Mouse (Mus musculus) inflammation-experienced regulatory T-cells, adult 6 months (primary cell): ENCODE results near the gene Trim67. TPM values are rescaled to one million over a fixed set of nuclear protein-coding genes. Genes with fewer than 3 reads are reported as not detected.

Source experiments
- ATAC-seq: one replicate; pipeline ENCODE4 v1.8.0; 2017
- polyA plus RNA-seq, 3 experiments: library from polyadenylated mRNA; unstranded; fragments of 100-300 nt; shearing (Covaris generic); gene quantifications; one replicate each; pipeline ENCODE4 v1.2.1; 2017

The Trim67 gene
- polyA plus RNA-seq, 3 experiments from 2014 or later: not detected

DNA sequence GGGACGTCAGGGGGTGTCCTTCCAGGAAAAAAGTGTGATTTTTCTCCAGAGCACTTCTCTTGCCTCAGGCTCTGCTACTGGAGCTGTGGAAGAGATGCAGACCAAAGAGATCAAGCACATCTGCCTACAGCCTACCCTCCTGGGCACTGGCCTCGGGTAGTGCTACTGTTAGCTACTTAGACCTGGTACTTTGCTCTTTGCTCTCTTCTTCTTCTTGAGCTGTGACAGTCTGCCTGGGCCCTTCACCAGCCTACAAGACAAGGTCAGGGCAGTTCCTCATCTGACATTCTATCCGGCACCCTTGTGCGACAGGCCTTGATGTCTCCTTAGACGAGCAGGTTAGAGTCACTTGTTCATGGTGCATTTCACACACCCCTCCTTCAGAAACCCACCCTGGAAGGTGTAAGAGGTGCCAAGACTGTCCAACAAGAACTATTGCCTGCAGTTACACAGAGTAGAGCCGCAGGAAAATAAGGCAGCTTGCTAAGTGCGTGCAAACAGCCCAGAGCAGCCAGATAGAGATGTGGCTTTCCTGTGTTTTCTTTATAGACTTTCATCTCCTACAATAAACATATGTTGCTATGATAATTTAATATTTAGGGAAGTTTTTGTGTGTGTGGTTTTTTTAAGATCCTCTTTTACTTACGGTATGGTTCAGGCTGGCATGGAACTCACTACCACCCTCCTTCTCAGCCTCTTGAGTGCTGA, 3.0 kb downstream of the Trim67 start:
- no peak for ATAC-seq

DNA sequence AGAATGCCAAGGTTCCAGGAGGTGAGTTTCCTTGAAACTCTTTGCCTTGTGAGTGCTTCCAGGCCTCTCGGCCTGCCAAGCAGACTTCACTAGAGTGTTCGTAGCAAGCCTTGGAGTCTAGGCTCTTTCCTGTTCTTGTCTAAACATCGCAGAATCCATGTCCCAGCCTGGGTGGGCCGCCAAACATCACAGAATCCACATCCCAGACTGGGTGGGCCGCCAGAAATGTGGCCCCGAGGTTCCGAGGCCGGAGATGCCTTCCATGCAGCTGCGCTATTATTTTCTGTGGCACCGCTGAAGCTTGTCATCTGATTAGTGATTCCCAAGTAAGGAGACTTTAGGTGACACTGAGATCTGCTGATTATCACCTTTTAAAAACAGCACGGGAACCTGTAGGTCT, 7.7 kb downstream of the Trim67 start:
- ATAC-seq: no peak

DNA sequence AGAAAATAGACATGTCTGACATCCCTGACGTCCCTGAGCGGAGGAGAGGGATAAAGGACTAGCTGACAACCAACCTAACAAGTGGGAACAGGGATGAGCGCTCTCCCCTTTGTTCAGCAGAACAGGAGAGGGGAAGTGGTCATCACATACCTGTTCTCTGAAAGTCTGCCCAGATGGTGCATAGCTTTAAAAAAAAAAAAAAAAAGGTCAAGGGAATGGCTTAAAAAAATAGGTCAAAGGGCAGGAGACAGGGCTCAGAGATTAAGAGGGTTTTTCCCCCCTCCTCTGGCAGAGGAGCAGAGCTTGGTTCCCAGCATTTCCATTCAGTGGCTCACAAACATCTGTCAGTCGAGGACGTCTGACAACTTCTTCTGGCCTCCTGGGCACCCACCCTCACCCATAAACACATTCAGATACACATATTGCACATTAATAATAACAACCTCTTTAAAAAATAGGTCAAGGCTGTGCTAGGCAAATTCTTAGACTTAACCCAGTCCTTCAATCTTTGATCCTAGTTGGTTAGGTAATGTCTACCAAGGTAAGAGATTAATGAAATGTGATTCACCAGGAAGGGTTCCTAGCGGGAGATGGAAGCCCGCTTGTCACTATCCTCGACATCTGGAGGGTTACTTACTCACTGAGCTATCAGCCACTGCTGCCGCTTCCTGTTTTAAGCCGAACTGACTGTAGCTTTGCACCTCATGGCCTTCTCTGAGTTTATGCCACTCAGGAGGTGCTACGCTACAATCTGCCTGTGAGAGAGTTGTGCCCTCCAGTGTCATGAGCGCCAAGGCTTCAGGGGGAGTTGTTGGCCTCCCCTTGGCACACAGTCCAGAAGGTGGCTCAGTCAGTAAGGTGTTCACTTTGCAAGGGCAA, 11.2 kb downstream of the Trim67 start:
- no peak for ATAC-seq

DNA sequence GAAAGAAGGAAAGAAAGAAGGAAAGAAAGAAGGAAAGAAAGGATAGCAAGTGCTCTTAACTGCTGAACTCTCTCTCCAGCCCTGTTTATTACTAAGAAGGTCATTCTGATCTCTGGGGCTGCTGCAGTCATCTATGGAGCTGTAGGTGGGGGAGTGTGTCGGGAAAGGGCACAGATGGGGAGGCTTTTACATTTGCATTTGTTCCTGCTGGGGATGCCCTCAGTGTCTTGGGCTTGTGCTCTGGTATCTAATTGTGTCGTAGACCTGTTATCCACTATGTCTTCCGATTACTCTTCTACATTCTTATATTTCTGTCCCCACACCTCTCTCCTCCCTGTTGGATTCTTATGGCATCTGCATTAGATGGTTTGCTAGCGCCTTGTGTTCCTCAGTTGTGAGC, 13.1 kb downstream of the Trim67 start:
- no peak for ATAC-seq

DNA sequence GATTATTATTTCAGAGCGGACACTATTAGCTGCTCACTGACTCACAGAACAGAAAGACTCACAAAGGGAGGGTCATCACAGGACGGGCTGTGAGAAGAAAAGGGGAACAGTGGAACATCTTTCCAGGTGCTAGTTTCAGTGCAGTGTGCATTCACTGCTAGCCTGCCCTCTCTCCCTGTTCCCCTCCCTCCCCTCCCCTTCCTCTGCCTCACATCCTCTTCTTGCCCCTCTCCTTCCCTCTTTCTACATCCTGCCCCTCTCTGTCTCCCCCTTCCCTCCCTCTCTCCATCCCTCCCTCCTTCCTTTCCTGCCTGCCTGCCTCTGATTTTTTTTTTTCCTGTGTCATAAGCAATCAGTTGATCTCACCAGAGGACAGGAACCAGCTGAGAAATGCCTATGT, 16.5 kb downstream of the Trim67 start:
- ATAC-seq: no peak

DNA sequence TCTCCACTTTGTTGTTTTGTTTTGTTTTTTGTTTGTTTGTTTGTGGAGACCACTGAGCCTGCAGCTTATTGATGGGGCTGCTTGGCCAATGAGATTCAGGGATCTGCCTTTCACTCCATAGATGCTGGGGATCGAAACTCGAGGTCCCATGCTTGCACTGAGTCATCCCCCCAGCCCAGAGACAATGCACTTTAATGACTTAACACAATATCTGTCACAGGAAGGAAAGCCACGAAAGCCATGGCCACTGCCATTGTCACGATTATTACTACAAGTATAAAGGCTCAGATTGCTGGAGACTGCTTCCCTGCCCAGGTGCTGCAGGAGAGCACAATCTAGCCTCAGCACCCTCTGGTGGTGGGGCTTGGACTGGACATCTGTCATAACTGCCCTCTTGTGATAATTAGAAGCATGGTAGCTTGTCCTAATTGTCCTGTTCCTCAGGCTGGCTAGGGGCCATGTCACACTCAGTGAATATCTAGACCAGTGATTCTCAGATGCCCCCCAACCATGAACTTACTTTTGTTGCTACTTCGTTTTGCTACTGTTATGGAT, 17.2 kb downstream of the Trim67 start:
- no peak for ATAC-seq

DNA sequence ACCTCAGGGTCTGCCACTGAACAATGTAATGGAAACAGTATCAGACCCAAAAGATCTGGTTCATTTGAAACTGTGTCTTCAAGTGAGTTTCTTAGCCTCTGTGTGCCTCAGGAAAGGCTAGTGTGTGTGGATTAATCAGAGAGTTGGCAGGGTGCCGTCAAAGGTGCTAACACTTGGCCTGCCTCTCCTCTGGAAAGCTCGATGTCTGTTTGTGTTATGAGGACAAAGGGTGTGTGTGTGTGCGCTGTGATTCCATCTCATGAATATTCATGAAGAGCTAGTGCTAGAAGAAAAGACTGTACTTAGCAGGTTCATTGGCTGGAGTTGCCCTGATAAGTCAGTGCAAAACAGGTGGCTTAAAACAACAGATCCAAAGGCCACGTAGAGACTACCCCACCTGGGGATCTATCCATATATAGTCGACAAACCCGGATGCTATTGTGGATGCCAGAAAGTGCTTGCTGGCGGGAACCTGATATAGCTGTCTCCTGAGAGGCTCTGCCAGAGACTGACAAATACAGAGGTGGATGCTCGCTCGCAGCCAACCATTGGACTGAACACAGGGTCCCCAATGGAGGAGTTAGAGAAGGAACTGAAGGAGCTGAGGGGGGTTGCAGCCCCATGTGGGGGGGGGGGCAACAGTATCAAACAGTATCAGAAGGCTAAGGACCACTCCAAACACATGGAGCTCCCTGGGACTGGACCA, 17.9 kb downstream of the Trim67 start:
- no peak for ATAC-seq

DNA sequence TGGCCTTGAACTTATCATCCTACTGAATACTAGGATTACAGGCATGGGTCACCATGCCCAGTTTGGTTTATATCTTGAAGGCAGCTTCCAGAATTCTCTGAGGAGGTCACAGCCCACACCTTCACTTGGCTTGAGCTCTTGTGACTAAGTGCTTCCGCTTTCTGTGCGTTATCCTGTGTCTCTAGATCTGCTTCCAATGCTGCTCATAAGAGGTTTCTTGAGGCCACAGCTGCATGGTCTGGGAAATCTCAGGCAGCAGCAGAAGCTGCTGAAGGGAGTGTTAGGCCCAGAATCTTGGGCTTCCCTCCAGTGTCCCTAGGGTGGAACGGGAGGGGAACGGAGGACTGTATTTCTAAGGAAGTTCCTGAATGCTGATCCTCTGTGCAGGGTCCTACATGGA, 20.4 kb downstream of the Trim67 start:
- no peak for ATAC-seq

DNA sequence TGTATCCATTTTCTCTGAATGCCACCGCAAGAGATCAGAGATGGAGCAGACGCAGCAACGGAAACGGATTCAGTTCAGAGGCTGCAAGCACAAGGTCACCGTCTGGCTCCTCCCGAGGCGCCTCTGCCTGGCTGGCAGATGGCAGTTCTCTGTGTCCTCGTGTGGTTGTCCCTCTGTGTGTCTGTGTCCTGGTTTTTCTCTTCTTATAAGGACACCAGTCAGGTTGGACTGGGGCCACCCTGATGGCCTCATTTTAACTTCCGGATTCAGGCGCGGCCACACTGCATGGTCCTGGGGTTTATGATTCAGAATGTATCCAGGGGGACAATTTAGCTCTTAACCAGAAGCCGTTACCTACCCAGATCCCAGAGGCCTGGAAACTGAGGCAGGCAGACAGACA, 23.0 kb downstream of the Trim67 start:
- ATAC-seq: no peak

DNA sequence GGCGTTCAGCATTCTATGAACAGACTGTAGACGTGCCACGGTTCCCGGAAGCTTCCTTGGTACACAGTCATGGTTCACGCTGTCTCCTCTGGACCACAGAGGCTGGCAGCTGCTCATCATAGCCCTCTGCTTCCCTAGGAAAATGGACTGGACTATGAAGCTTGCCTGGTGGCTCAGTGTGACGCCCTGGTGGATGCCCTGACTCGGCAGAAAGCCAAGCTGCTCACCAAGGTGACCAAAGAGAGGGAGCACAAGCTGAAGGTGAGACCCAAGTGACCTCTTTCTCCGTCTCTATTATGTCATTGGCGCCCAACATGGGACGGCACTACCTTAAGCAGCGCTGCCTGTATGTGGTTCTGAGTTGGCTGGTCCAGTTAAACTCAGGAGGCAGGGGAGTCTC, 24.0 kb downstream of the Trim67 start:
- no peak for ATAC-seq

DNA sequence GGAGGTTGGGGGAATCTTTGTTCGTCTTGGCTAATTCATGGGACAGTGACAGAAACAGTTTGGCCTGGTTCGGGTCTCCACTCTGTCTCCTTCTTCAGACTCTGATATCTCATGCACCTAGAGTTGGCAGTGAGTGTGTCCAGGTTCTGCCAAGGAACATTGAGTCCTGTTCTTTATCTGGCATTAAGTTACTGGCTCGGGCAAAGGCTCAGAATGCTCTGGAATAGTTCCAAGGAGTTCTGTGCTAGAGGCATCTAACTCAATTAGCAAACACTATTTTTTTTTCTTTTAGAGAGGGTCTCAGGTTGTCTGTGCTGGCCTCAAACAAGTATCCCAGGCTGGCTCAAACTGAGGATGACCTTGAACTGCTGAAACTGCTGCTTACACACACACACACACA, 24.5 kb downstream of the Trim67 start:
- no peak for ATAC-seq

DNA sequence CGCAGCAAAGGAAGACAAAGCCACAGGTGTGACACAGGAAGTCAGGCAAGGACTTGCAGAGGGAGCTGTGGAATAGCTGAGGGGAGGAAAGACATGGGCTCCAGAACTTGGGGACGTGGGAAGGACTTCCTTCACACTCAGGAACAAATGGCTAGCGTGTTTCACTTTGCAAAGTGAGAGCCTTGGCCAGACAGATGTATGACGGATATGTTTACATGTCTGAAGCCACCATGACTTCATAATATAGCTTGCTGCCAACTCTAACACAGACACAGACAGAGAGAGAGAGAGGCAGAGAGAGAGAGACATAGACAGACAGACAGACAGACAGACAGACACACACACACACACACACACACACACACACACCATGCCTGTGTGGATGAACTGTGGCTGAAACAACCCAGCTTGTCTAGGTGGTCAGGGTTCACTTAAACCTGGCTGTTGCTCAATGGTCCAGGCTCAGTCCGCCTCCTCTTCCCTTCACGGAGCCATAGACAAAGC, 26.8 kb downstream of the Trim67 start:
- ATAC-seq: no peak

DNA sequence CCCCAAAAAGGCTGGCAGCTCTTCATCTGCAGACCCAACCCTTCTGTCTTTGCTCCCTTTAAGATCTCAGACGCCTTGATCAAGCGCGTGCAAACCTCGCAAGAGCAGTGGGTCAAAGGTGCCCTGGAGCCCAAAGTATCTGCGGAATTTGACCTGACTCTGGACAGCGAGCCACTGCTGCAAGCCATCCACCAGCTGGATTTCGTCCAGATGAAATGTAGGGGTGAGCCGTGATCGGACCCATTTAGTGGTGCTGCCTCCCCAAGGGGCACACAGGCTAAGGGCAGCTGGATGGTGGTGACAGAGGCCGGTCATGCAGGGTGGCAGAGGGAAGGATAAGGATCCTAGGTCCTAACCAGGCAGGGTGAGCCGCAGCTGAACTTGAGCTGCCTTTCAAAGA, 27.2 kb downstream of the Trim67 start:
- no peak for ATAC-seq

DNA sequence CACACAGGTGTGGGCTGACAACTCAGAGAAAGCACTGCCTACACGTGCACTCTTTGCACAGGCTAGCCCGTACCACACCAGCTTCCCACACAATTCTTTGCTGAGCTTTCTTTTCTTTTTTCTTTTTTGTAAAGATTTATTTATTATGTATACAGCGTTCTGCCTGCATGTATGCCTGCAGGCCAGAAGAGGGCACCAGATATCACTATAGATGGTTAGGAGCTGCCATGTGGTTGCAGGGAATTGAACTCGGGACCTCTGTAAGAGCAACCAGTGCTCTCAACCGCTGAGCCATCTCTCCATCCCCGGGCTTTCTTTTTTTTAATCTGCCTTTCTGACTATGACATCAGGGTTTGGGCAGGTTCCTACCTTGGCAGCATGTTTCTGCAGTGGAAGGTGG, 30.6 kb downstream of the Trim67 start:
- ATAC-seq: no peak

DNA sequence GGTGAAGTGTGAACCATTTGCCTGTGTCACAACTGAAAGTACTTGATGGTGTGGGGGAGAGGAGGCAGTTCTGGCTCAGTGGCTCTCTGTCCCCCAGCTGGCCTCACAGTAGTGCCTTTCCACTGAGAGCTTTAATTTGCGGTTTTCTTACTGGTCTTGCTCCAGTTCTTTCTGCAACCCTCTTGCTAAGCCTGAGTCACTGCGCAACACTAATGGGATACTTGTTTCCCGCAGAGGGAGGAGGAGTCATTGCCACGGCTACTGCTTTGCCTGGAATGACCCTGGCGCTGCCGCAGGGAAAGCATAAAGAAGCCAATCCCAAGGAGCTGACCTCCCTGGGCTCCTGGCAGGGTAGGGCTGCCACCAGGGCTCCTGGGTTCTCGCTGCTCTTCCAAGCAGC, 33.8 kb downstream of the Trim67 start:
- no peak for ATAC-seq

DNA sequence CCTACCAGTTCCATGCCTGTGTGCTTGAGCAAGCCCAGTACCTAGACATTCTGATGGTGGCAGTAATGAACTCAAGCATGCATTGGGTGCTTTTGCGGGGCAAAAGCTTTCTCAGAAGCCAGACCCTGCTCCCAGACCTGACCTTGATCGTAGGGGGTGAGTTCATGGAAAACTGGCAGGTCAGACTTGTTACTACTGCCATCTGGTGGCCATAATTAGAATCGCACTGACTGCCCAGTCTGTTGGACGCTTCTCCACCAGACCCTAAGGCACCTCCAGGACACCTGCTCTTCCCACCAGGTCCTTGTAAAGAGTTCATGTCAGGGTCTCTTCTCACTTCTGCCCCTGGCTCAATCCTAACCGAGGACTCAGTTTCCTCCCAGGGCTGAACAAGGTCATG, 34.5 kb downstream of the Trim67 start:
- no peak for ATAC-seq

DNA sequence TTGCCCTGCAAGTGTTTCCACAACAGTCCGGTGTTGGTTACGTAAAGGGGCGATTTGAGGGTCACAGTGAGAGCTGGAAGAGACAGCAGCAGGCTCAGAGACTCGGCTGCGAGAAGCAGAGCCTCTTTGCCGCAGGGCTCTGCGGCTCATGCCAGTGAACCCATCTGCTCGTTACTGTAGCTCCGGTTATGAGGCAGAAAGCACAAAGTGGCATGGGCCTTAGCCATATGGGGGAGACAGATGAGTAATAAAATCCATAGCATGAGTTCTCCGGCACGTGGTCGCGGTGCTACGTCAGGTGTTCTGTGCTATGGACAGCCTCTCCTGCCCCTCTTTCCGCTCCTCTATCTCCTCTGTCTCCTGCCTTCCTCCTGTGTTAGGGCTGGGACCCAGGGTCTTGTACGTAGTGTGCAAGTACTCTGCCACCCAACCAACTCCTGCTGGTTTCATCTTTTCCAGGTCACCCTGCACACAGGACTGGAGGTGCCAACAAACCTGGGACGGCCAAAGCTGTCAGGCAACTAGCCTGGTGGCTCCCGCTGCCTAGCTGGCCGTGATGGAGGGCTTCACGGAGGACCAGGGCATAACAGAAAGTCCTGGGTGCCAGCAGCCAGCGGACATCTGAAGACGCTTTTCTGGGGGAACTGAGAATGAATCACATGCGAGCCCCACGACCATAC, 35.8 kb downstream of the Trim67 start:
- ATAC-seq: no peak

DNA sequence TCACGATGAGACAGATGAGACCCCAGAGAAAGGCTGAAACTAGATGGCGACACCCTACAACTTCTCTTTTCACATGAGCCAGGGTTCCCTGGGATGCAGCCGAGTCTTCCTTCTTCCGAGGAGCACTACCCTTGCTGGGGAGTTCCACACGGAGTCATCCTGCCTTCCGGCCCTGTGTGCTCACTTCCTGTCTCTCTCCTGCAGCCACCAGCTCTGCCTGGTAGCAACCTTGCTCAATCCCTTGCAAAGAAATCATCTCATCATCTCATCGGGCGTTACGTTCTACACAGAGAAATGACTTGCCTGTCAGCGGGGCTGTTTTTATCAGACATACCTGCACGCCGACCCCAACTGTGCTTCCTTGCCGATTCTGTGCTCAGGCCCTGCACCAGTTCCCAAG, 37.2 kb downstream of the Trim67 start:
- ATAC-seq: no peak

DNA sequence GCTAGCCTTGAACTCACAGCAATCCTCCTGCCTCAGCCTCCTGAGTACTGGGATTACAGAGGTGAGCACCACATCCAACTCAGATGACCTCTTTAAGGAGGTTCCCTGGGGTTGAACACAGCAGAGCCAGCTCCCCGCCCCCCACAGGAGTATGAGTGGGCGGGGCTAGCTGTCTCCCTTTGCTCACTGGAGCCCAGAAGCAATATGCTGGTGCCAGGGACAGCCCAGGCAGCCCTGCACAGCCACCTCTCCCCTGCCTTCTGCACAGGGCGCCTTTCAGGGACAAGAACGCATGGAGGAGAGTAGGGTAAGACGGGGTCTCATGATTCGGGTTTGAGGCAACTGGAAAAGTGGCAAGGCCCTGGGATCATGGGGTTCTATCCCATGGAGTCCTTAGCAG, 38.6 kb downstream of the Trim67 start:
- ATAC-seq: no peak

DNA sequence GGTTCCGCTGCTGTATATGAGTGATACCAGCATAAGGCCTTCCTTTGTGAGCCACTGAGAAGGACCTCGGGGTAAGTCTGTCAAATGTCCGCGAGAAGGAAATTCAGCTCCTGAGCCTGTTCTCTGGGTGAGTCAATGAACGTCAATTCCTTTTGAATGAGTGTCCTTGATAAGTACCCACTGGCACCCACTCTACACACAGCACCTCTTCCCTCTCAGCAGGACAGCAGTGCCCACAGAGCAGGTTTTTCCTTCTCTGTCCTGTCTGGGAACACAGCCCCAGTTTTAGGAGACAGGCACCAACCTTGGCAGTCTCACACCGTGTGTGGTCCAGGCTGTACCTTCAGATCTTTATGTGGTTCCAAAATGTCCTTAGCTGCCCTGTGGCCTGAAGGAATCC, 39.0 kb downstream of the Trim67 start:
- no peak for ATAC-seq

DNA sequence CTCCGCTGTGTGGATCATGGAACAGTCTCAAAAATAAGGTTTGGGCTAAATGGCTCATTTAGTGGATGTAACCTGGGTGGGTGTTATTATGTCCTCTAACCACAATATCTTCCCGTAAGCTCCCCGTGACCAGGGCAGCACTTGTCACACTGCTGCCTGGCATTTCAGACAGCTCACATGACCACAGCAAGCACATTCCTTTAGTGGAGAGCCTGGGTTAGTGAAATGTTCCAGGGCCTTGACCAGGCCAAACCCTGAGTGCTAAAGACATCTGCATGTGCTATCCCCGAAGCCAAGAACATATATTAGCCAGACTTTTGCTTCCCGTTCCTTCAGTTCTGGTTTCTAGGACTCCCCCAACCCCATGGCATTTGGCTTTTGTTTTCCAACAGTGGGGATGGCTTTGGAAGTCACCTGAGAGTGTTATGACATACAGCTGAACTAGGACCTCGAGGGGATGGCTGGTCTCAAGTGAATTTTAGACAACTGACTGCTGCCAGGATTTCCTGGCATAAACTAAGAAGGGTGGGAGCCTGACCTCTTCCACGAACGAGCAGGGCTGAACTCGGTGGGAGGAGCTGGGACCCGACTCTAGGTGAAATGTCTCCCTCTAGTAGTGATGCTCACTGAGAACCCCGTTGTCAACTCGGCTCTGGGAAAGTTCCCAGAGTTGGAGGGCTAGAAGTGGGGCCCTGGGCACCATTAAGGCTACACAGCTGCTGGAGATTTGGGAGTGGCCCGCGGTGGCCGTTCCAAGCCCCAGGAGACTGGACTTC, 40.7 kb downstream of the Trim67 start:
- no peak for ATAC-seq

DNA sequence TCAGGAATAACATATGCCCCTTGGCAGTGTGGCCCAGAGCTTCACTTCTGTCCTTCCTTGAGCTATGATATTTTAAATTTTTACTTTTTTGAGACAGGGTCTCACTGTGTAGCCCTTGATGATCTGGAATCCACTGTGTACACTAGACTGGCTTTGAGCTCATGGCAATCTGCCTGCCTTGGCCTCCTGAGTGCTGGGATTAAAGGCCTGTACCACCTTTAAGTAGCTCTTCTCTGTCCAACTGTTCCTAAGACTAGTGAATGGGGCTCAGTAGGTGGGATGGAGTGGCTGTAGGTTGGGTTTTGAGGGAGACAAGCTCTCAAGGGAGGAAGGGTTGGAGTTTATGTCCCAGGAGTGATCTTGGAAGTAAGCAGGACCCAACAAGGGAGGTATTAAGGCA, 43.0 kb downstream of the Trim67 start:
- ATAC-seq: no peak
